Mouse (Mus musculus) G1E (cell line): ENCODE measurements at regions not wholly inside any gene's neighbourhood (a gene's known extent, or its start where the extent isn't known, plus 50 kb on each side); places are given as distances from the start of the nearest gene placed in this dataset.

ENCODE experiments used
- ATAC-seq: 2 replicates; pipeline ENCODE4 v1.8.0; 2016; ENCODE audit warnings: mild to moderate bottlenecking; ENCODE audit not compliant: insufficient number of reproducible peaks, poor library complexity, low FRiP score, severe bottlenecking; ENCODE audit errors: extremely low read depth
- DNase-seq: peaks from one replicate; pipeline ENCODE4 v3.0.0; 2012; ENCODE audit warnings: low spot score
- H3K27me3 ChIP-seq: 2 replicates; pipeline ENCODE4 v1.6.1; 2012; ENCODE audit warnings: mild to moderate bottlenecking, low read length, inconsistent platforms; ENCODE audit not compliant: insufficient read depth
- H3K36me3 ChIP-seq: replicated peaks from 2 replicates; pipeline ENCODE3; 2012; ENCODE audit warnings: mild to moderate bottlenecking, inconsistent platforms
- H3K4me1 ChIP-seq: 2 replicates; pipeline ENCODE4 v1.6.1; 2012; ENCODE audit warnings: low read depth, low read length, inconsistent platforms, mixed read lengths; ENCODE audit not compliant: insufficient read depth
- H3K4me3 ChIP-seq: 2 replicates; pipeline ENCODE4 v1.5.1; 2012; ENCODE audit warnings: low read depth, mild to moderate bottlenecking, inconsistent platforms, low read length, moderate library complexity, mixed read lengths
- H3K9me3 ChIP-seq: replicated peaks from 2 replicates; pipeline ENCODE4 v1.6.1; 2012; ENCODE audit warnings: inconsistent platforms
- CTCF ChIP-seq: IDR thresholded peaks from 2 replicates; pipeline ENCODE4 v1.5.1; 2012; ENCODE audit warnings: low read depth, low read length, inconsistent platforms, mixed read lengths
- GATA1 ChIP-seq: IDR thresholded peaks from 2 replicates; pipeline ENCODE4 v1.6.1; 2012; ENCODE audit warnings: borderline replicate concordance, low read length, inconsistent platforms, mixed read lengths
- GATA2 ChIP-seq: IDR thresholded peaks from 2 replicates; pipeline ENCODE4 v1.6.1; 2012; ENCODE audit warnings: low read depth, low read length, inconsistent platforms, borderline replicate concordance
- POLR2AphosphoS5 ChIP-seq: IDR thresholded peaks from 2 replicates; pipeline ENCODE4 v1.6.1; 2012; ENCODE audit warnings: low read depth, low read length, inconsistent platforms; ENCODE audit not compliant: insufficient replicate concordance
- TAL1 ChIP-seq: conservative IDR thresholded peaks from 2 replicates; pipeline ENCODE4 v1.6.1; 2012; ENCODE audit warnings: low read depth, low read length, inconsistent platforms, mixed read lengths

DNA sequence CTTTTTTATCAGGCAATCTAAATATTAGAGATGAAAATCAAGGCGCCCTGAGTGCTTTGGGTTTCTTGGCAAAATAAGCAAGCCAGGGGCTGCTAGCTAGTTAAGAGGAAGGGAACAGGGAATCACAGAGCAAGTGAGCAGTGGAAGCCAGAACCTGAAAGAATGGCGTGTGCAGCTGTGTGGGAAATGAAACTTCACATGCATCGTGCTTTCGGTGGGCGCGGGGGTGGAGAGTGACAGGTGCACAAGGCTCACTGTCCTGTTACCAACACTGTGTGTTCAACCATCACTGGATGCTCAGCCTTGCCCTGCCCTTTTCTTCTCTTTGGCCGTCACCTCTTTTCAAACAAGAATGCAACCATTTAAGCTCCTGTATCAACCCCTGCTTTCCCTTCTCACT, 501.2 kb upstream of the Tbx3 start:
- Histone ChIP-seq H3K36me3 (no peaks in the 10 kb centered on the region), H3K9me3 (peaks cover 87% of the 10 kb centered on the region), H3K4me3 (no peak overlapping the region), H3K27me3 (no peaks in the 10 kb centered on the region), H3K4me1 (no peaks in the 10 kb centered on the region)
- ATAC-seq = no peak
- TF ChIP-seq TAL1 (no peak), CTCF (no peak), GATA1 (no peak), GATA2 (no peak), POLR2AphosphoS5 (no peak)
- no peak for DNase-seq

DNA sequence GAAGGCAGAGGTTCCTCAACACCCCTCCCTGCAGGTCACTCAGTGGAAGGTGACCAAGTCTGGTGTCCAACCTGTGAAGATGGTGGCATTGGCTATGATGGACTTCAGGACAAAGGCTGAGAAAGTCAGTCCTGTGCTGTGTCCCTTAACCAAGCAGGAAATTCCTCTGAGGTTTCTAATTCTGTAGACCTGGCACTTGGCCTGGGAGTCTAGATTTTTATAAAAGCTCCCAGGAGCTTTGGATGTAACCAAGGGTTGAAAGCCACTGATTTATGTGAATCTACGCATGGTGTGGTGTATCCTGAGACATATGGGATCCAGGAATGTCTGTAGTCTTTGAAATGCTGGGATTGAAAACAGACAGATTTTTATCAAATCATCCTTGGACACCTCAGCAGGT, 498.8 kb upstream of the Tbx3 start:
- no peak for TF ChIP-seq POLR2AphosphoS5
- TF ChIP-seq CTCF = no peak
- no peak for TF ChIP-seq TAL1
- no peak for TF ChIP-seq GATA2
- TF ChIP-seq GATA1 = no peak
- Histone ChIP-seq H3K4me1 (no peaks in the 10 kb centered on the region), H3K4me3 (no peak overlapping the region), H3K9me3 (peaks cover 78% of the 10 kb centered on the region), H3K27me3 (no peaks in the 10 kb centered on the region), H3K36me3 (no peaks in the 10 kb centered on the region)
- ATAC-seq (no peak), DNase-seq (no peak)

DNA sequence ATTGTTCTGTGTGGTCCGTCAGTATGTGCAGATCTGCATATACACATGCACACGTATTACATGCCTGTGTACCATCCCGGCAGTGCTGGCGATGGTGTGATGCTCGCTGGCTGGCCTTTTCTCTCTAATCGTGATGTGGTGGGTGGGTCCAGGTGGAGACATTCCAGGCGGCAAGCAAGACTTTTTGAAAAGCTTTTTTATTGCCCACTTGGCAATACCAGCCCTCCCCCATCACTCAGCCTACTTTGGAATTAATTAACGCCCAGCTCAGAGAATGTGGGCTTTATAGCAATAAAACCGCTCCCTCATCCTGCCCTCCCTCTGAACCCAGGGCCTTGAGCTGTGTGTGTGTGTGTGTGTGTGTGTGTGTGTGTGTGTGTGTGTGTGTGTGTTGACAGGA, 491.7 kb upstream of the Tbx3 start:
- Histone ChIP-seq H3K27me3 (no peaks in the 10 kb centered on the region), H3K36me3 (no peaks in the 10 kb centered on the region), H3K9me3 (peaks cover 73% of the 10 kb centered on the region), H3K4me3 (no peak overlapping the region), H3K4me1 (no peaks in the 10 kb centered on the region)
- ATAC-seq = no peak
- no peak for DNase-seq
- no peak for TF ChIP-seq POLR2AphosphoS5
- TF ChIP-seq GATA2 = no peak
- no peak for TF ChIP-seq CTCF
- TF ChIP-seq GATA1 = no peak
- no peak for TF ChIP-seq TAL1

- H3K9me3 ChIP-seq = peaks cover 88% of the 10 kb centered on the region
- ATAC-seq (no peak), DNase-seq (no peak)
- H3K4me3 ChIP-seq = no peak overlapping the region
- no peaks in the 10 kb centered on the region for H3K36me3 ChIP-seq
- no peaks in the 10 kb centered on the region for H3K4me1 ChIP-seq
- TF ChIP-seq GATA2 (no peak), CTCF (no peak), TAL1 (no peak), GATA1 (no peak), POLR2AphosphoS5 (no peak)
- no peaks in the 10 kb centered on the region for H3K27me3 ChIP-seq
These were observed 486.9 kb upstream of the Tbx3 start for GRCm38 (mm10) chr5:119183545-119184047.

DNA sequence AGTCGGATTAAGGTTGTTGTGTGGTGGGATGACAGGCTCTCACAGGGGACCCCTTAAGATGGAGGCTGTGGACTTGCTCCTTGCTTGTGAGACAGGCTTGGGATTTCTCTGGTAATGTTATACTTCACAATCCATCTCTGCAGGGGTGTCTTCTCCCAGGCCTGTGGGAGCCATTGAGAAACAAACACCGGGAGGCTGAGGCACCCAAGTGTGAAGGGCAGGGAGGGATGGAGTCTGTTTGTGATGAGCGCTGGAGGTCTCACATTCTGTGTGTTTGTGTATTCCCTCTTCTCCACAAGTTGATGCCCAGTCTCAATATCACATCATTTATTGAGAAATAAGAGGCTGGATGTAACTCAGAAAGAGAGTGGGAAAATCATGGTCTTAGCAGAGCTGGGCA, 483.9 kb upstream of the Tbx3 start:
- H3K9me3 ChIP-seq = peaks cover 90% of the 10 kb centered on the region
- no peaks in the 10 kb centered on the region for H3K4me1 ChIP-seq
- DNase-seq (no peak), ATAC-seq (no peak)
- TF ChIP-seq CTCF (no peak), POLR2AphosphoS5 (no peak), GATA2 (no peak), GATA1 (no peak), TAL1 (no peak)
- no peak overlapping the region for H3K4me3 ChIP-seq
- H3K36me3 ChIP-seq = no peaks in the 10 kb centered on the region
- H3K27me3 ChIP-seq = no peaks in the 10 kb centered on the region

GRCm38 (mm10) chr5:119188476-119188875, 482.0 kb upstream of the Tbx3 start:
- peaks cover 89% of the 10 kb centered on the region for H3K9me3 ChIP-seq
- no peak for ATAC-seq
- no peaks in the 10 kb centered on the region for H3K4me1 ChIP-seq
- no peak for DNase-seq
- TF ChIP-seq GATA2 (no peak), GATA1 (no peak), POLR2AphosphoS5 (no peak), TAL1 (no peak), CTCF (no peak)
- H3K4me3 ChIP-seq = no peak overlapping the region
- no peaks in the 10 kb centered on the region for H3K27me3 ChIP-seq
- no peaks in the 10 kb centered on the region for H3K36me3 ChIP-seq
